ENCODE assay signal across 18 mouse cellular contexts in the genomic region with DNA sequence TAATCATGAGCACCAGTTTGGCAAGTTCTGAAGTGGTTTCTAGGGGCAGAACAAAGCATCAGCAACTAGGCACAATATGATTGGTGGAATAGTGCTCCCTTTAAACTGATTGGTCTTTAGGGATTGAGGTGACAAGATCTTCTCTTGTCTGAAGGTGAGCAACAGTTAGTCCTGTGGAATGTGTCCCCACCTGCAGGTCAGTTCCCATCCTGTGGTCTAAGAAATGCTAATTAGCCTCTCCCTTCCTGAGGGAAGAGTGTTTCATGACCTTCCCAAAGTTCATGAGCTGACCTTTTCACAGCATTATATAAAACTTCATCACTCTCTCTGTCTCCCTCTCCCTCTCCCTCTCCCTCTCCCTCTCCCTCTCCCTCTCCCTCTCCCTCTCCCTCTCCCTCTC.
"Had no signal": no experiment of that assay in that cellular context is flagged by ENCODE, and none has a peak within 500 bp of the region (broad histone marks: within the 10 kb centered on the region; RNA-seq: fewer than 3 reads in every experiment).

No protein-coding gene starts in this region.

- H3K4me1 ChIP-seq: liver, embryonic 15.5 days; lung, embryonic 15.5 days; midbrain, embryonic 10.5 days; midbrain, embryonic 12.5 days; midbrain, embryonic 15.5 days; neural tube, embryonic 12.5 days; stomach, embryonic 15.5 days had no signal

- H3K36me3 ChIP-seq: liver, embryonic 15.5 days; lung, embryonic 15.5 days; midbrain, embryonic 10.5 days; midbrain, embryonic 12.5 days; midbrain, embryonic 15.5 days; neural tube, embryonic 12.5 days; stomach, embryonic 15.5 days had no signal

- H3K27me3 ChIP-seq: liver, embryonic 15.5 days; lung, embryonic 15.5 days; midbrain, embryonic 12.5 days; midbrain, embryonic 15.5 days; neural tube, embryonic 12.5 days; stomach, embryonic 15.5 days had no signal

- DNase-seq: liver, postnatal 0 days; lung, adult 2 months; lung, postnatal 10 days; lung, postnatal 4 days; right cerebral cortex, postnatal 14 days; right cerebral cortex, postnatal 4 days; spleen, adult 18-20 months; thymus, adult 2 months; thymus, postnatal 25 days; thymus, postnatal 4 days had no signal

- H3K27ac ChIP-seq: liver, embryonic 15.5 days; lung, embryonic 15.5 days; midbrain, embryonic 10.5 days; midbrain, embryonic 12.5 days; midbrain, embryonic 15.5 days; neural tube, embryonic 12.5 days; stomach, embryonic 15.5 days; stomach, postnatal 0 days had no signal

- H3K4me2 ChIP-seq: liver, embryonic 15.5 days; lung, embryonic 15.5 days; midbrain, embryonic 12.5 days; midbrain, embryonic 15.5 days; neural tube, embryonic 12.5 days; stomach, embryonic 15.5 days had no signal

- H3K9me3 ChIP-seq: liver, embryonic 15.5 days; lung, embryonic 15.5 days; midbrain, embryonic 10.5 days; midbrain, embryonic 12.5 days; midbrain, embryonic 15.5 days; neural tube, embryonic 12.5 days; stomach, embryonic 15.5 days had no signal

- ATAC-seq: liver, postnatal 0 days; midbrain, embryonic 15.5 days had no signal

- H3K4me3 ChIP-seq: liver, embryonic 15.5 days; lung, embryonic 15.5 days; midbrain, embryonic 10.5 days; midbrain, embryonic 12.5 days; midbrain, embryonic 15.5 days; neural tube, embryonic 12.5 days; stomach, embryonic 15.5 days had no signal

- H3K9ac ChIP-seq: liver, embryonic 15.5 days; liver, postnatal 0 days; lung, embryonic 15.5 days; midbrain, embryonic 12.5 days; midbrain, embryonic 15.5 days; neural tube, embryonic 12.5 days; stomach, embryonic 15.5 days had no signal
